Mouse (Mus musculus): ENCODE results near the gene Ypel3. TPM values are rescaled to one million over a fixed set of nuclear protein-coding genes. Genes with fewer than 3 reads are reported as not detected.
"Not testable (repeated sequence)": the region's sequence is repeated elsewhere in the genome, so short reads cannot be mapped to it uniquely, and the experiment has no call there.

Ypel3 gene
- polyA plus RNA-seq, 1 experiment from 2014 or later, result 84.9 TPM

GRCm38 (mm10) chr7:126775185-126775977 is 1.4 kb upstream of the Ypel3 start:
- Histone ChIP-seq H3K4me1 (ENCODE audit: control insufficient read depth, insufficient read depth, low read length) (peaks cover 26% of the 10 kb centered on the region), H3K4me2 (peak overlapping the region; percentile 78), H3K27ac (ENCODE audit: low read depth, low read length) (peak overlapping the region; percentile 63), H3K36me3 (ENCODE audit: control insufficient read depth, insufficient read depth, low read length) (peaks cover 3% of the 10 kb centered on the region; the same call in 1 of the 2 replicates), H3K9ac (ENCODE audit: low read depth, low read length) (no peak overlapping the region), H3K27me3 (ENCODE audit: control insufficient read depth, insufficient read depth, low read length) (no peaks in the 10 kb centered on the region), H3K4me3 (ENCODE audit: low read depth, low read length) (no peak overlapping the region), H3K9me3 (replicated peaks; ENCODE audit: control insufficient read depth, low read length) (no peaks in the 10 kb centered on the region)
- ATAC-seq (replicated peaks; ENCODE audit: insufficient number of reproducible peaks, low FRiP score, low TSS enrichment), result no peak
- WGBS (ENCODE audit: insufficient replicate concordance), result 76% methylated on average over 10 of the region's 10 CpGs

DNA sequence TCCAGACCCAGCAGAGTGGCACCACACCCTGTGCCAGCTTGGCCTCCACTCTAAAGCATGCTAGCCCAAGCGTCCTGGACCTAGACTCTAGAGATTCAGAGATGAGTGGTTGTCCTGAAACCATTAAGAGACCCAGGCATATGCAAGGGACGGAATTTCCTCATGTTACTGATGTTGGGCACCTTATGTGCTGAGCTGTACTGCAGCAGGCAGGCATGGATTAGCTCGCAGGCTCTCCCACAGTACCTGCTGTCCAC is 849 bp upstream of the Ypel3 start:
- no peak for ATAC-seq (replicated peaks; ENCODE audit: insufficient number of reproducible peaks, low FRiP score, low TSS enrichment)
- no peak overlapping the region for H3K9ac ChIP-seq (ENCODE audit: low read depth, low read length)
- H3K27me3 ChIP-seq (ENCODE audit: control insufficient read depth, insufficient read depth, low read length), result no peaks in the 10 kb centered on the region
- H3K9me3 ChIP-seq (replicated peaks; ENCODE audit: control insufficient read depth, low read length), result no peaks in the 10 kb centered on the region
- peak overlapping the region; percentile 78 for H3K4me2 ChIP-seq
- WGBS (ENCODE audit: insufficient replicate concordance), result 62% methylated on average over 3 of the region's 3 CpGs
- peaks cover 3% of the 10 kb centered on the region; the same call in 1 of the 2 replicates for H3K36me3 ChIP-seq (ENCODE audit: control insufficient read depth, insufficient read depth, low read length)
- 0 out of 2 replicates have a peak overlapping the region, but pooled peaks have one; percentile 53 for H3K4me3 ChIP-seq (ENCODE audit: low read depth, low read length)
- peaks cover 27% of the 10 kb centered on the region for H3K4me1 ChIP-seq (ENCODE audit: control insufficient read depth, insufficient read depth, low read length)
- H3K27ac ChIP-seq (ENCODE audit: low read depth, low read length), result peak overlapping the region; percentile 63

DNA sequence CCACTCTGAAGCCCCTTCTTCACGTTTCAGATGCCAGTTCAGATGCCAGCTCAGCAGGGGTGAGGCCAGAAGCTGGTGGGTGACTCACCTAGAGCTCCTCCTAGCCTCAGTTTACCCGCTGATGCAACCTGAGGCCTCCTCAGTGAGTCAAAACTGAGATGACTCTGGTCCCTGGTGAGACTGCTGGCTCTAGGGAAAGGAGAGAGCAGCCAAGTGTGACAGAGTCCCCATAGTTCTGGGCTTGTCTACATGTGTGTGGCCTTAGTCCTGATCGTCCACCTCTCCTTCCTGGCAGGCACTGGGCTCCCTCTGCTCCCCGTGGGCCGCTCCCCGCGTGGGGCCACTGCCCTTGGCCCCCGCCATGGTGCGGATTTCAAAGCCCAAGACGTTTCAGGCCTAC is 721 bp downstream of the Ypel3 start:
- Histone ChIP-seq H3K27me3 (ENCODE audit: control insufficient read depth, insufficient read depth, low read length) (no peaks in the 10 kb centered on the region), H3K4me2 (peak overlapping the region; percentile 78), H3K9ac (ENCODE audit: low read depth, low read length) (peak overlapping the region; percentile 76), H3K9me3 (replicated peaks; ENCODE audit: control insufficient read depth, low read length) (no peaks in the 10 kb centered on the region), H3K4me3 (ENCODE audit: low read depth, low read length) (peak overlapping the region; percentile 53), H3K27ac (ENCODE audit: low read depth, low read length) (peak overlapping the region; percentile 63; the same call in 1 of the 2 replicates), H3K36me3 (ENCODE audit: control insufficient read depth, insufficient read depth, low read length) (no peaks in the 10 kb centered on the region; the same call in 1 of the 2 replicates), H3K4me1 (ENCODE audit: control insufficient read depth, insufficient read depth, low read length) (peaks cover 35% of the 10 kb centered on the region)
- no peak for ATAC-seq (replicated peaks; ENCODE audit: insufficient number of reproducible peaks, low FRiP score, low TSS enrichment)
- whole genome bisulfite sequencing (ENCODE audit: insufficient replicate concordance), result 49% methylated on average over 10 of the region's 10 CpGs

- no peaks in the 10 kb centered on the region for H3K9me3 ChIP-seq (replicated peaks; ENCODE audit: control insufficient read depth, low read length)
- H3K9ac ChIP-seq (ENCODE audit: low read depth, low read length), result peak overlapping the region; percentile 76; the same call in 1 of the 2 replicates
- H3K4me3 ChIP-seq (ENCODE audit: low read depth, low read length), result no peak overlapping the region
- H3K4me1 ChIP-seq (ENCODE audit: control insufficient read depth, insufficient read depth, low read length), result peaks cover 35% of the 10 kb centered on the region
- H3K4me2 ChIP-seq, result peak overlapping the region; percentile 78
- no peaks in the 10 kb centered on the region for H3K27me3 ChIP-seq (ENCODE audit: control insufficient read depth, insufficient read depth, low read length)
- H3K36me3 ChIP-seq (ENCODE audit: control insufficient read depth, insufficient read depth, low read length), result no peaks in the 10 kb centered on the region; the same call in 1 of the 2 replicates
- 87% methylated on average over 3 of the region's 3 CpGs for WGBS (ENCODE audit: insufficient replicate concordance)
- peak overlapping the region; percentile 7; the same call in 1 of the 2 replicates for H3K27ac ChIP-seq (ENCODE audit: low read depth, low read length)
- no peak for ATAC-seq (replicated peaks; ENCODE audit: insufficient number of reproducible peaks, low FRiP score, low TSS enrichment)
Observed at GRCm38 (mm10) chr7:126778147-126778546, 1.4 kb downstream of the Ypel3 start.

DNA sequence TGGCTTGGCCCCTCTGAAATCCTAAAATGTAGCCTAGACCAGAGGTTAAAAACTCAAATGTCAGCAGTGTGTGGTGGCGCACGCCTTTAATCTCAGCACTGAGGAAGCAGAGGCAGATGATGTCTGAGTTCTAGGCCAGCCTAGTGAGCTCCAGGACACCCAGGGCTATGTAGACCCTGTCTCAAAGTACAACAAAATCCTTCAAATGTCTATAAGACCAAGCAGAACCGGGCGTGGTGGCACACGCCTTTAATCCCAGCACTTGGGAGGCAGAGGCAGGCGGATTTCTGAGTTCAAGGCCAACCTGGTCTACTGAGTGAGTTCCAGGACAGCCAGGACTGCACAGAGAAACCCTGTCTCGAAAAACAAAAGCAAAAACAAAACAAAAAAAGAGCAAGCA is 2.3 kb downstream of the Ypel3 start:
- H3K4me3 ChIP-seq (ENCODE audit: low read depth, low read length); ATAC-seq (replicated peaks; ENCODE audit: insufficient number of reproducible peaks, low FRiP score, low TSS enrichment); H3K27ac ChIP-seq (ENCODE audit: low read depth, low read length); H3K9me3 ChIP-seq (replicated peaks; ENCODE audit: control insufficient read depth, low read length); H3K9ac ChIP-seq (ENCODE audit: low read depth, low read length); H3K27me3 ChIP-seq (ENCODE audit: control insufficient read depth, insufficient read depth, low read length); H3K4me2 ChIP-seq; H3K36me3 ChIP-seq (ENCODE audit: control insufficient read depth, insufficient read depth, low read length): not testable (repeated sequence)
- 88% methylated on average over 7 of the region's 7 CpGs for WGBS (ENCODE audit: insufficient replicate concordance)
- peaks cover 35% of the 10 kb centered on the region for H3K4me1 ChIP-seq (ENCODE audit: control insufficient read depth, insufficient read depth, low read length)

DNA sequence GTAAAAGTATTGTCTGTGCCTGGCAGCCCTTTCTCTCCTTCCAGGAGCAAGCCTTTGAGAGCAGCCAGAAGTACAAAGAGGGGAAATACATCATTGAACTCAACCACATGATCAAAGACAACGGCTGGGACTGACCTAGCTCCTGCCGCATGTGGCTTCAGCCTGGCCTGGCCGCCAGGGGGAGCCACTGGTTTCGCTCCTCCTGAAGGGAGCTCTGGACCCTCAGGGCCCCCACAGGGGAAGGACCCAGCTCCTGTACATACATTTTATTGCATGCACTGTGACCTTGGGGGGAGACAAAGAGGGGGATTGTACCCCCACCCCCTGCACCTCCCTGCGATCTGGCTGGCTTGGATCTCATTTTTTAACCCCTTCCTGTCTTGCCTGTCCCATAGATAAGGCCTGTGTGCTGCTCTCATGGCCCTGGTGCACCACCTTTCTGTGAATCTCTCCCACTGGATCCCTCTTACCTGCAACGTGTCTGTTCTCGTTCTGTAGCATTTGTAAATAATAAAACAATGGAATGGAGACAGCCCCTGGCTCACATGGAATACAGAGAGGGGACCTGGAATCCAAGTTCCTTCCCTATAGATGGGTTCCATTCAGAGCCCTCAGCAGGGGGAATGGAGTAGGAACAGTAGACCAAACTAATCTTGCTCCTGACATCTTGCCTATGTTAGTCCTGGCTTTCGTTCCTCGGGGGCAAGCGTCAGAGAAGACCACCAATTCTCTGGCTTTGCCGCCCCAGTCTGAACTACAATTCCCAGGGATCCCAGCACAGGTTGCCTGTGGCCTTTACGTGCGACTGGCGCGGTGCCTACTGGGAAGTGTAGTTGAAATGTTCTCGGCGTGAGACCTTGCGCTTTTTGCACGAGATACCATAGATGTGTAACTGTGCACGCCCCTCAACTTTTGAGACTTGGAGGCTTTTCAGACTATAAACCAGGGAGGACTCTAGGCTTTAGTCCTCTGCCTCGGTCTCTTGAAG is 3.5 kb downstream of the Ypel3 start:
- Histone ChIP-seq H3K4me1 (ENCODE audit: control insufficient read depth, insufficient read depth, low read length) (peaks cover 35% of the 10 kb centered on the region), H3K4me3 (ENCODE audit: low read depth, low read length) (peak overlapping the region; percentile 47), H3K27me3 (ENCODE audit: control insufficient read depth, insufficient read depth, low read length) (no peaks in the 10 kb centered on the region), H3K9ac (ENCODE audit: low read depth, low read length) (peak overlapping the region; percentile 6), H3K36me3 (ENCODE audit: control insufficient read depth, insufficient read depth, low read length) (peaks cover 5% of the 10 kb centered on the region), H3K9me3 (replicated peaks; ENCODE audit: control insufficient read depth, low read length) (no peaks in the 10 kb centered on the region), H3K4me2 (peak overlapping the region; percentile 89), H3K27ac (ENCODE audit: low read depth, low read length) (peak overlapping the region; percentile 57)
- 2% methylated on average over 21 of the region's 21 CpGs for WGBS (ENCODE audit: insufficient replicate concordance)
- peak; percentile 51 for ATAC-seq (replicated peaks; ENCODE audit: insufficient number of reproducible peaks, low FRiP score, low TSS enrichment)

- H3K4me2 ChIP-seq, result peak within 1 kb of the TSS; percentile 89
- H3K36me3 ChIP-seq (ENCODE audit: control insufficient read depth, insufficient read depth, low read length), result peaks cover 13% of the 10 kb centered on the region
- H3K9ac ChIP-seq (ENCODE audit: low read depth, low read length), result peak within 1 kb of the TSS; percentile 6
- peaks cover 31% of the 10 kb centered on the region for H3K4me1 ChIP-seq (ENCODE audit: control insufficient read depth, insufficient read depth, low read length)
- H3K27me3 ChIP-seq (ENCODE audit: control insufficient read depth, insufficient read depth, low read length), result no peaks in the 10 kb centered on the region
- no peak for ATAC-seq (replicated peaks; ENCODE audit: insufficient number of reproducible peaks, low FRiP score, low TSS enrichment)
- H3K9me3 ChIP-seq (replicated peaks; ENCODE audit: control insufficient read depth, low read length), result no peaks in the 10 kb centered on the region
- 5% methylated on average over 22 of the region's 22 CpGs for WGBS (ENCODE audit: insufficient replicate concordance)
- no peak within 1 kb of the TSS for H3K27ac ChIP-seq (ENCODE audit: low read depth, low read length)
- peak within 1 kb of the TSS; percentile 47 for H3K4me3 ChIP-seq (ENCODE audit: low read depth, low read length)
Observed at GRCm38 (mm10) chr7:126780971-126781635, 4.3 kb downstream of the Ypel3 start, which contains the start of gene Tbx6. TSS of gene Tbx6 (plus strand) at chr7:126781483.

Measured in heart, embryonic 11.5 days (tissue).